Mouse (Mus musculus) liver, embryonic 18 days (tissue): ENCODE results near the gene Gm10428. TPM values are rescaled to one million over a fixed set of nuclear protein-coding genes. Genes with fewer than 3 reads are reported as not detected.

ENCODE experiments used
- polyA plus RNA-seq: library from polyadenylated mRNA; depleted of rRNA; stranded (reverse); fragments of >200 nt; gene quantifications from 2 replicates; pipeline ENCODE4 v1.2.3, GENCODE M21; 2012; rRNA removed

Gm10428 gene
- polyA plus RNA-seq: not detected in 2 replicates

GRCm38 (mm10) chr11:62752780-62753179, at the start of gene Gm10428:
Gene Gm10428 (plus strand): TSS chr11:62753100.

GRCm38 (mm10) chr11:62731311-62732021, 21.4 kb upstream of the Gm10428 start, which contains the start of gene Zfp287:
Gene Zfp287 (minus strand): TSS chr11:62731905.

GRCm38 (mm10) chr11:62788935-62789616, 36.2 kb downstream of the Gm10428 start, which contains the start of gene Zfp286:
Gene Zfp286 (minus strand): TSS chr11:62789462.

Other genes with a start within 250 kb of the Gm10428 start
- 18.4 and 19.0 TPM in 2 replicates for gene Cenpv, start 213.8 kb upstream of the Gm10428 start, polyA plus RNA-seq
- gene Ubb, start 201.9 kb upstream of the Gm10428 start, polyA plus RNA-seq: 1,063 and 1,080 TPM in 2 replicates
- gene Trpv2, start 178.6 kb upstream of the Gm10428 start, polyA plus RNA-seq: 4.1 and 4.3 TPM in 2 replicates
- gene Lrrc75a, start 104.6 kb upstream of the Gm10428 start, polyA plus RNA-seq: 1.7 and 2.2 TPM in 2 replicates
- gene Mmgt2, start 104.4 kb upstream of the Gm10428 start, polyA plus RNA-seq: 11.8 and 13.4 TPM in 2 replicates
- gene Zfp287, start 21.2 kb upstream of the Gm10428 start, polyA plus RNA-seq: 0.27 and 0.30 TPM in 2 replicates
- 0.41 and 0.43 TPM in 2 replicates for gene Zfp286, start 36.4 kb downstream of the Gm10428 start, polyA plus RNA-seq
- gene Trim16, start 67.1 kb downstream of the Gm10428 start, polyA plus RNA-seq: 0.62 and 0.71 TPM in 2 replicates
- 0.04 and 0.06 TPM in 2 replicates for gene Fbxw10, start 94.0 kb downstream of the Gm10428 start, polyA plus RNA-seq
- 15.8 and 16.6 TPM in 2 replicates for gene Tvp23b, start 126.4 kb downstream of the Gm10428 start, polyA plus RNA-seq
- 0.06 TPM in 1 of 2 replicates, not detected in the other for gene Cdrt4, start 198.1 kb downstream of the Gm10428 start, polyA plus RNA-seq